Mouse (Mus musculus) liver, embryonic 13.5 days (tissue): ENCODE results near the gene Kcnq1. TPM values are rescaled to one million over a fixed set of nuclear protein-coding genes. Genes with fewer than 3 reads are reported as not detected.

Experiments used
- ATAC-seq: fragments of 200-750 bp; cut with Nextera tagmentation; 2 replicates; pipeline ENCODE4 v1.8.0; 2017; ENCODE audit warnings: low read depth, mild to moderate bottlenecking, moderate number of reproducible peaks, moderate library complexity
- DNase-seq: peaks from one replicate; pipeline ENCODE4 v3.0.0; 2022
- H3K27ac ChIP-seq: fragments of 300-500 bp; sonication (generic); 2 replicates; pipeline ENCODE4 v1.5.1; 2015; ENCODE audit warnings: moderate library complexity, mild to moderate bottlenecking, inconsistent platforms
- H3K27me3 ChIP-seq: fragments of 300-500 bp; sonication (generic); 2 replicates; pipeline ENCODE4 v1.6.1; 2015; ENCODE audit warnings: mild to moderate bottlenecking, inconsistent platforms
- H3K36me3 ChIP-seq: fragments of 300-500 bp; sonication (generic); 2 replicates; pipeline ENCODE4 v1.6.1; 2015; ENCODE audit warnings: mild to moderate bottlenecking, inconsistent platforms
- H3K4me1 ChIP-seq: fragments of 300-500 bp; sonication (generic); replicated peaks from 2 replicates; pipeline ENCODE4 v1.6.1; 2015; ENCODE audit warnings: inconsistent platforms
- H3K4me2 ChIP-seq: fragments of 300-500 bp; sonication (generic); 2 replicates; pipeline ENCODE4 v1.6.1; 2015; ENCODE audit warnings: inconsistent platforms, mild to moderate bottlenecking, moderate library complexity
- H3K4me3 ChIP-seq: fragments of 300-500 bp; sonication (generic); replicated peaks from 2 replicates; pipeline ENCODE4 v1.5.1; 2015; ENCODE audit warnings: mild to moderate bottlenecking, inconsistent platforms
- H3K9ac ChIP-seq: fragments of 300-500 bp; sonication (generic); 2 replicates; pipeline ENCODE4 v1.6.1; 2015; ENCODE audit warnings: mild to moderate bottlenecking, inconsistent platforms
- H3K9me3 ChIP-seq: fragments of 300-500 bp; sonication (generic); replicated peaks from 2 replicates; pipeline ENCODE4 v1.6.1; 2016; ENCODE audit warnings: inconsistent platforms
- WGBS: fragments of 180-500 bp; shearing (Covaris S2); methylation state at CpG from one replicate; pipeline ENCODE4 v1.1.7; 2015; ENCODE audit not compliant: insufficient replicate concordance; 5-methylcytosine and 5-hydroxymethylcytosine counted together
- polyA plus RNA-seq: library from polyadenylated mRNA; unstranded; fragments of >200 nt; fragmentation: Nextera tagmentation; extraction: Ambion mirVana; gene quantifications from 2 replicates; pipeline ENCODE4 v1.2.1, GENCODE M21; 2015

Kcnq1 gene
- polyA plus RNA-seq, 1 experiment from 2014 or later: 0.27 TPM

DNA sequence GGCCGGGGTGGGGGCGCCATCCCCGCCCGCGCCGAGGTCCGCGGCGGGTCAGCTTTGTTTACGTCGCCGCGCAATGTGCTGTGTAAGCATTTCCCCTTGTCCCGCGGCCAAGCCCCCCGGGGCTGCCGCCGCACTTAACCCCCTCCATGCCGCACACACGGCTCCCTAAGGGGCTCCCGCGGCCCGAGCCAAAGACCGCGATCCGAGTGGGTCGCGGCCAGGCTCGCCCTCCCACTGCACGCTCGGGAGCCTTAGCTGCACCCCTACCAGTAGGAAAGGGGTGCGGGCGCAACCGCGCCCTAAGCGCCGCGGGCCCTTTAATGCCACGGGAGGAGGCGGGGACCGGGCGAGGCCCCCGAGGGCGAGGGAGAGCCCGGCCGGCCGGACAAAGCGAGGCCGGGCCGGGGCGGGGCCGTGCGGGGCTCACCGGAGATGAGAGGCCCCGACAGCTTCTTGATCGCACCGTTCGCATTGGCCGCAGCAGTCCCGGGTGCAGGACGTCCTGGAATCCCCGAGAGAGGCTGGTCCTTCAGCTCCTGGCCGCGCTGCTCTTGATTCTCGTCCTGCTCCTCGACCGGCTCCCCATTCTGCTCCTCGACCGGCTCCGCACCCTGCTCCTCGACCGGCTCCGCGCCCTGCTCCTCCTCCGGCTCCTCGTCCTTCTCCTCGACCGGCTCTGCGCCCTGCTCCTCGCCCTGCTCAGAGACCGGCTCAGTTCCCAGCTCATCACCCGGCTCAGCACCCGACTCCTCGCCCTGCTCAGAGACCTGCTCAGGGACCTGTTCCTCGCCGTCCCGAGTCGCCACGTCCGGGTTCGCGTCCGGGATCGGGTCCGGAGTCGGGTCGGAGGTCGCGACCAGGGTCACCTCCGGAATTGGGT, 353.4 kb downstream of the Kcnq1 start:
- Histone ChIP-seq H3K27me3 (peaks cover 82% of the 10 kb centered on the region), H3K4me2 (peak overlapping the region; percentile 64), H3K4me1 (peaks cover 32% of the 10 kb centered on the region), H3K9ac (peak overlapping the region; percentile 58), H3K36me3 (peaks cover 5% of the 10 kb centered on the region; the same call in 1 of the 2 replicates), H3K4me3 (peak overlapping the region; percentile 54), H3K27ac (peak overlapping the region; percentile 32; the same call in 1 of the 2 replicates), H3K9me3 (peaks cover 33% of the 10 kb centered on the region)
- DNase-seq (no peak), ATAC-seq (no peak)
- 25% methylated on average over 100 of the region's 100 CpGs for WGBS

DNA sequence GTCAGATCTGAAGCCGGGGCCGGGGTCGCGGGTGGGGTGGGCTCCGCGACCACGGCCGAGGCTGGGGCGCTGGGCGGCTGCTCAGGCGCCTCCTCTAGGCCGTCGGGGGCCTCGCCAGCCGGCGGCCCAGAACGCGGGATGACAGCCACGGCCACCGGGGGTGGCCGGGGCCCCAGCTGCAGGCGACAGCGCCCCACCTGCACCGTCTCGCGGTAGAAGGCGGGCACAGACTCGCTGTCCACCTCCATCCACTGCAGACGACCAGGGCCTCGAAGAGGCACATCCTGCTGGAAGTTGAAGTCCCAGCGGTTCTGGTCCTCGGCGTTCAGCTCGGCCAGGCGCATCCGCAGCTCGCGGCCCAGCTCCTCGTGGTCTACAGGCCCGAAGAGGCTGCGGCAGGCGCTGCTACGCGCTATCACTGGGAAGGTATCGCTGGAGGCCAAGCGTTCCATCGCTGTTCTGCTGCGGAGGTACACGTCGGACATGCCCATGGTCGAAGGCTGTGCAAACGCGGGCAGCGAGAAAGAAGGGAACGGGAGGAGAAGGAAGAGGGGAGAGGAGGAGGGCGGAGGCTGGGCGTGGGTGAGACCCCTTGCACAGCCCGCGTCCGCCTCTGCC, 354.2 kb downstream of the Kcnq1 start:
- H3K27ac ChIP-seq: no peak overlapping the region; the same call in 1 of the 2 replicates
- H3K9ac ChIP-seq: peak overlapping the region; percentile 58
- H3K4me2 ChIP-seq: peak overlapping the region; percentile 64
- WGBS: 34% methylated on average over 60 of the region's 60 CpGs
- H3K27me3 ChIP-seq: peaks cover 90% of the 10 kb centered on the region
- DNase-seq (no peak), ATAC-seq (no peak)
- H3K4me3 ChIP-seq: peak overlapping the region; percentile 54
- H3K4me1 ChIP-seq: peaks cover 39% of the 10 kb centered on the region
- H3K9me3 ChIP-seq: peaks cover 33% of the 10 kb centered on the region
- H3K36me3 ChIP-seq: peaks cover 5% of the 10 kb centered on the region; the same call in 1 of the 2 replicates

DNA sequence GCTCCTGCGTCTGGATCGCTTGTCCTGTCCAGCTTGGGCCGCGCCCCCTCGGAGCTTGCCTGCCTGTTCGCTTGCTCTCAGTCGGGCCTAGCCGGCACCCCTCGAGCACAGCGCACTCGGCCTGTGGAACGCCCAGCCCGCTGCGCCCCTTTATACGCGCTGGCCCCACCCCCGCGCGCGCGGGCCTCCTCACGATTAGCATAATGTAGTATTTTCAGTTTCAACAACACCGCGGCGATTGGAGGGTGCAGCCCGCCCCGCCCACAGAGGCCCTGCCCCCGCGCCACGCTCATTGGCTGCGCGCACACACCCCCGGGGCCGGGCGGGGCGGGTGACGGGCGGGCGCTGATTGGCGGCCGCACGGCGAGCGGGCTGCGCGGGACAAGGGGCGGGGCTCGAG, 354.7 kb downstream of the Kcnq1 start, which contains the start of gene Cdkn1c:
TSS of gene Cdkn1c (minus strand) at position 177 of the 400 bp plus-strand sequence.
- Histone ChIP-seq H3K4me2 (peak within 1 kb of the TSS; percentile 64), H3K4me3 (peak within 1 kb of the TSS; percentile 54), H3K9me3 (peaks cover 33% of the 10 kb centered on the region), H3K27me3 (peaks cover 95% of the 10 kb centered on the region), H3K27ac (peak within 1 kb of the TSS; percentile 32; the same call in 1 of the 2 replicates), H3K9ac (peak within 1 kb of the TSS; percentile 58), H3K4me1 (peaks cover 42% of the 10 kb centered on the region), H3K36me3 (peaks cover 5% of the 10 kb centered on the region; the same call in 1 of the 2 replicates)
- DNase-seq: peak; percentile 78
- WGBS: 16% methylated on average over 47 of the region's 48 CpGs
- ATAC-seq: peak; percentile 88

DNA sequence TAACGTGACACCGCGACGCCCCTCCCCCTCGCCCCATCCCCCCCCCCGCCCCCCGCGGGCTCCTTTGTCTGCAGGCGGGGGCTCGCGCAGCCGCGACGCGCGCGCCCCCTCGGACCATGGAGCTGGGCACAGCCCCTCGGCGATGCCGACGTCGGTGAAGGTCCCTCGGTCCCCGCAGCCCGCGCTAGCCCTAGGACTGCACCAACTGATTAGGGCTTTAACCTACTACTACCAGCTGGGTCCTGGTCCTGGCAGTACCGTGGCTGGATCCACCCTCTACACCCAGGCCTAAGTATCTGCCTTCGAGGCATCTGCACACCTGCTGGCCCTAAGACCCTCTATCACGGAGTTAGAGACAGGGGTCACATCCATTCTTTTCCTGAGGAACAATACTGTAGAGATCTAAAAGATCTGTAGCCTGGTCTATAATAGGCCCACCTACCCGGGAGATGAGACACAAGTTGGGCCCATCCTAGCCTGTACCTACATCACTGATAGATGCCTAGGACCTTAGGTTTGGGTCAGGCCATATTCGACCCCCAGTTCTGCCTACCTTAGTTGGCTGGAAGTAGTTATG, 355.2 kb downstream of the Kcnq1 start:
- peak overlapping the region; percentile 54 for H3K4me3 ChIP-seq
- H3K36me3 ChIP-seq: peaks cover 5% of the 10 kb centered on the region; the same call in 1 of the 2 replicates
- peaks cover 41% of the 10 kb centered on the region for H3K4me1 ChIP-seq
- H3K27me3 ChIP-seq: peaks cover 97% of the 10 kb centered on the region
- no peak for DNase-seq
- H3K9me3 ChIP-seq: peaks cover 33% of the 10 kb centered on the region
- H3K27ac ChIP-seq: no peak overlapping the region
- ATAC-seq: peak; percentile 25
- peak overlapping the region; percentile 22; the same call in 1 of the 2 replicates for H3K9ac ChIP-seq
- H3K4me2 ChIP-seq: peak overlapping the region; percentile 64
- WGBS: 26% methylated on average over 27 of the region's 32 CpGs

DNA sequence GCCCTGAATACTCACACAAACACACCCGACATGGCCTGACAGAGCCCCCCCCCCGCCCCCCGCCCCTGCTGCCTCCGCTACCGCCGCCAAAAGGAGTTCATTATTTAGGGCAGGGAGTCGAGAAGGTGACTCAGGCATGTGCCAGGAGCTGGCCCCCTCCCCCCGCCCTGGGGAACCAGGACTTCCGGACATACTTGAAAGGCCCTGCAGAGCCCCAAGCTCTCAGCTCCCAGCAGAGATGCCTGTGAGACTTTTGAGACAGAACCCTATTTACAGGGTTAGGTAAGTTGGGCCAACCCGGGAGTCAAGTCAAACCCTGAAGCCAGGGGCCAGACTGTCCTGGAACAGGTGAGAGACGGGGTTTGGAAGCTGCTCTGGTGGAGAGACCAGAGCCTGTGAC, 355.8 kb downstream of the Kcnq1 start:
- H3K27me3 ChIP-seq: peaks cover 96% of the 10 kb centered on the region
- H3K9ac ChIP-seq: no peak overlapping the region
- no peak overlapping the region for H3K4me3 ChIP-seq
- peaks cover 38% of the 10 kb centered on the region for H3K4me1 ChIP-seq
- peaks cover 33% of the 10 kb centered on the region for H3K9me3 ChIP-seq
- H3K27ac ChIP-seq: no peak overlapping the region
- 45% methylated on average over 11 of the region's 11 CpGs for WGBS
- peaks cover 5% of the 10 kb centered on the region; the same call in 1 of the 2 replicates for H3K36me3 ChIP-seq
- ATAC-seq: no peak
- peak overlapping the region; percentile 64; the same call in 1 of the 2 replicates for H3K4me2 ChIP-seq
- no peak for DNase-seq

- no peak overlapping the region for H3K27ac ChIP-seq
- no peak for ATAC-seq
- H3K9ac ChIP-seq: no peak overlapping the region
- DNase-seq: no peak
- peaks cover 90% of the 10 kb centered on the region for H3K27me3 ChIP-seq
- H3K4me2 ChIP-seq: no peak overlapping the region
- H3K9me3 ChIP-seq: peaks cover 33% of the 10 kb centered on the region
- no peak overlapping the region for H3K4me3 ChIP-seq
- H3K36me3 ChIP-seq: peaks cover 5% of the 10 kb centered on the region; the same call in 1 of the 2 replicates
- 67% methylated on average over 5 of the region's 5 CpGs for WGBS
- H3K4me1 ChIP-seq: peaks cover 38% of the 10 kb centered on the region
These were observed 356.4 kb downstream of the Kcnq1 start for GRCm38 (mm10) chr7:143462516-143462915.

GRCm38 (mm10) chr7:143463865-143464415, 357.8 kb downstream of the Kcnq1 start:
- DNase-seq (peak; percentile 53), ATAC-seq (no peak)
- H3K36me3 ChIP-seq: peaks cover 5% of the 10 kb centered on the region; the same call in 1 of the 2 replicates
- WGBS: 28% methylated on average over 11 of the region's 11 CpGs
- 0 out of 2 replicates have a peak overlapping the region, but pooled peaks have one; percentile 51 for H3K9ac ChIP-seq
- peaks cover 38% of the 10 kb centered on the region for H3K4me1 ChIP-seq
- peaks cover 29% of the 10 kb centered on the region for H3K9me3 ChIP-seq
- H3K4me3 ChIP-seq: no peak overlapping the region
- H3K27me3 ChIP-seq: peaks cover 90% of the 10 kb centered on the region
- no peak overlapping the region for H3K27ac ChIP-seq
- H3K4me2 ChIP-seq: no peak overlapping the region

DNA sequence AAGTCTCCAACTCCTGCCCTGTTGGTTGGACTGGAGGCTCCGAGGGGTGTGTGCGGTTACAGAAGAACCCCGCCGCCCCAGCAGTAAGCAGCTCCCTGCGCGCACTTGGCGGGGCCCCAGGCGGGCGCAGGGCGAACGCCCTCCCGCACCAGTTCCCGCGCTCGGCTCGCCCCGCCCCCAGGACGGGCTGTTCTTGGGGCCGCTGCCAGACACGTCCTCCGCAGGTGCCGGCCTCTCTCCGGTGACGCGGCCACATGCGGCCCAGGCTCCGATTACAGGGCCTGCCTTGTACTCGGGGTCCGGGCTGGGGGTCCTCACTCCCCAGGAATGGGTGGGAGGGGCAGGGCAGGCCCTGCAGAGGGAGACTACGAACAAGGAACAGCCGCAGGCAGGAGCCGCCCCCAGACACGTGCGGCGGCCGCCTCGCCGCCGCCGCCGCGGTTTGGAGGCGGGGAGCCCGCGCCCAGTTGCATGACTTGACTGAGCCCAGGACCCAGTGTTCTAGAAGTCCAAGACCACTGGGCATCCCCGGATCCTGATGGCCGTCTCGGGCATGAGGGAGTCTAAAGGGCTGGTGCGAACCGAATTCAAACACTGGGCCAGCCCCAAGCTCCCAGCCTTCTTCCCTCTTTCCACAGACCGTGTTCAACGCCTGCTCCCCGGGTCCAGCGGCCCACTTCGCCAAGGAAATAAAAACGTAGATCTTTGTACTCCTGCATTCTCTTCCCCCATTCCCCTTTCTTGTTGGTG, 358.8 kb downstream of the Kcnq1 start:
- Histone ChIP-seq H3K9me3 (peaks cover 19% of the 10 kb centered on the region), H3K27ac (no peak overlapping the region), H3K4me2 (peak overlapping the region; percentile 70), H3K9ac (peak overlapping the region; percentile 51), H3K4me3 (peak overlapping the region; percentile 46), H3K27me3 (peaks cover 82% of the 10 kb centered on the region), H3K36me3 (peaks cover 5% of the 10 kb centered on the region; the same call in 1 of the 2 replicates), H3K4me1 (peaks cover 43% of the 10 kb centered on the region)
- 16% methylated on average over 50 of the region's 56 CpGs for WGBS
- ATAC-seq (no peak), DNase-seq (peak; percentile 45)

- 21% methylated on average over 14 of the region's 14 CpGs for WGBS
- Histone ChIP-seq H3K4me1 (peaks cover 33% of the 10 kb centered on the region), H3K27ac (no peak overlapping the region), H3K9me3 (peaks cover 7% of the 10 kb centered on the region; the same call in 1 of the 2 replicates), H3K36me3 (no peaks in the 10 kb centered on the region), H3K4me2 (no peak overlapping the region), H3K4me3 (no peak overlapping the region), H3K27me3 (peaks cover 70% of the 10 kb centered on the region), H3K9ac (no peak overlapping the region)
- ATAC-seq: no peak
- DNase-seq: peak; percentile 50
These were observed 360.0 kb downstream of the Kcnq1 start for GRCm38 (mm10) chr7:143466099-143466677.

DNA sequence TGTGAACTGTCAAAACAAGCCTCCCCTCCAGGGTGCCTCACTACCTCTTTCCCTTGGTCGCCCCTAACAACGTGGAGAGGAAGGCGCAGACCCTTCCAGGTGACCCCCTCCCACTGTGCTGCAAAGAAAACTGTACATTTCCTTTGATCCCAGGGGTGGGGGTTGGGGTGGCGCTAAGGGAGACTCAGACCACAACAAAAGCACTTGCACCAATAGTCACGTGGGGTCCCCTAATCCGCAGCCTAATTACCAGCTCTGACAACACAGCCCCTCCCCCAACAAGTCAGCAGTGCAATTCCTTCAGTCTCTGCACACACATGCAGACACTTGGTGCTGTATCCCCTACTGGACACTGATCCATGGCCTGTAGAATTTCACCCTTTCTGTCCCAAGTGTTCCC, 361.6 kb downstream of the Kcnq1 start:
- 11% methylated on average over 6 of the region's 6 CpGs for WGBS
- DNase-seq: no peak
- H3K4me3 ChIP-seq: no peak overlapping the region
- H3K9ac ChIP-seq: no peak overlapping the region
- no peaks in the 10 kb centered on the region for H3K36me3 ChIP-seq
- no peak overlapping the region for H3K4me2 ChIP-seq
- peaks cover 26% of the 10 kb centered on the region for H3K4me1 ChIP-seq
- no peak overlapping the region for H3K27ac ChIP-seq
- H3K27me3 ChIP-seq: peaks cover 56% of the 10 kb centered on the region
- 0 out of 2 replicates have a peak, but pooled peaks cover 4% of the 10 kb centered on the region for H3K9me3 ChIP-seq
- ATAC-seq: no peak
